Mouse (Mus musculus): Measurements from ENCODE around the gene Patj. TPM values are rescaled to one million over a fixed set of nuclear protein-coding genes. Genes with fewer than 3 reads are reported as not detected.

Patj gene
- total RNA-seq, 1 experiment from 2014 or later, result 26.1 TPM

DNA sequence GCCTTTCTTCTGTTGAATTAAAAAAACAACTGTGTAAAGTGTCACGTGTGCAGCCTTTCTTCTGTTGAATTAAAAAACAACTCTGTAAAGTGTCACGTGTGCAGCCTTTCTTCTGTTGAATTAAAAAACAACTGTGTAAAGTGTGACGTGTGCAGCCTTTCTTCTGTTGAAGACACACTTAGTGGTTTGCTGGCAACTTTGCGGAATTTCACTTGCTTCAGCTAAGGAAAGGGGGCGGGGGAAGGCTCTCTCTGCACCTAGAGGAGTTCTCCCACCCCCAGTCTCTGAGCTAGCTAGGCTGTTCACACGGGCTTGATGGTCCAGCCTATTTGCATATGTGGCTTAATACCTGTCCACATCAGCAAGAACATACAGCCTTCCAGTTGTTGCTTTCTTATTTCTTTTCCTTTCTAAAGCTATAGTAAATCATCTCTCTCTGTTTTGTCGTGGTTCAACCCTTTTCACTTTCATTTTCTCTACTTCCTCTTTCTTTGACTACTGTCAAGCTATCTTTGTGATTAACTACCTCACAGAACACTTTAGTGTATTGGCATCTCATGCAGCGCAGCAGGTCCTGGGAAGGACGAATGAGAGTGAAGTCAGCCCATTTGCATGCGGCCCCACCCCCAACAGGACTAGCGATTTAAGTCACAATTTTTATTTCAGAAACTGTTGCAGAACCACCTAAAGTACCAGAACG, 41.2 kb downstream of the Patj start:
- ATAC-seq (replicated peaks in 1 of 2; ENCODE audit: insufficient read depth in 1 of 2, low FRiP score in 2 of 2, low TSS enrichment in 1 of 2, low read depth in 1 of 2, poor library complexity in 2 of 2, severe bottlenecking in 2 of 2), result peak; percentile 90 to 91

DNA sequence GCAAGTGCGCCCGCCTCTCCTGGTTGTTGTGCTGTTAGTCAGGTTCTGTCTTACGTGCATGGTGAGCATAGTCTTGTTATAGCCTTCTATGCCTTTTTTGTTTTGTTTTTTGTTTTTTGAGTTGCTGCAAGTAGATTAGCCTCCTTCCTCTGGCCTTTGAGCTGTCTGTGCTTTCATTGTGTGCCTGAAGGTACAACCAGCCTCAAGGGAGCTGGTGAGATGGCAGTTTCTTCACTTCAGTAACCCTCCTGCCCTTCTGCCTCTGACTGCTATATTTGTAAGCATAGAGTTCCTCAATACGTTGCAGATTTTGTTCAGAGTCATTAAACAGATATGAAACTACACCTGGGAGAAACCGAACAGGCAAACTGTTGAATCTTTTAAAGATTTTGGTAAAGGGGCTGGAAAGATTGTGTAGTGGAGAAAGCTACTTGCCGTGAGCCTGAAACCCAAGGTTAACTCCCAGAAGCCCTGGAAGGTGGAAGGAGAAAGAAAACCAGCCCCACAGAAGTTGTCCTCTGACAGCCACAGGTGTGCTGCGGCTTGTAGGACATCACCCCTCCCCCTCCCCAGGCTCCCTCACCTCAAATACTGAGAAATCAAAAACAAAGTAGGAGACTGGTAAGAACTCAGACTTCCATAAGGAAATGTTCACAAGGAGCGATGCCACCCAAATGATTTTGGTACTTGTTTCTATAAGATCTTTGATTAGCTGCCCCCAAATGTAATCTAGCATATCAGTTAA, 43.8 kb downstream of the Patj start:
- no peak for ATAC-seq (replicated peaks in 1 of 2; ENCODE audit: insufficient read depth in 1 of 2, low FRiP score in 2 of 2, low TSS enrichment in 1 of 2, low read depth in 1 of 2, poor library complexity in 2 of 2, severe bottlenecking in 2 of 2)

DNA sequence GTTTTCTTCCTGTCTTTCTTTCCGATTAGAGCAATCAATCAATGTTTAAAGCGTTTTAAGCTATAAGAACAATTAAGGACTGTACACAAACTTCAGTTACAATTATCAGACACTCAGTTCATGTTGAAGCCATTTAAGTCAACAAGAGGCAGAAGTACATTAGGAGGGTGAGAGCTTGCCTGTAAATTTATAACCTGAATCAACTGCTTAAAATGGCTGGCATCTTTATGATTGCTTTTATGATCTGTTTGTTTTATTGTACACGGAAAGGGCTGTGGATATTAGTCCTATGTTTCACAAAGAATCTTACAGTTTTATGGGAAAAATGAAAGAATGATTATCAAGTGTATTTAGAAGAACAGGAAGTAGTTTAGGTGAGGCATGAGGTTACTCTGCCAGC, 45.7 kb downstream of the Patj start:
- ATAC-seq (replicated peaks in 1 of 2; ENCODE audit: insufficient read depth in 1 of 2, low FRiP score in 2 of 2, low TSS enrichment in 1 of 2, low read depth in 1 of 2, poor library complexity in 2 of 2, severe bottlenecking in 2 of 2), result no peak

DNA sequence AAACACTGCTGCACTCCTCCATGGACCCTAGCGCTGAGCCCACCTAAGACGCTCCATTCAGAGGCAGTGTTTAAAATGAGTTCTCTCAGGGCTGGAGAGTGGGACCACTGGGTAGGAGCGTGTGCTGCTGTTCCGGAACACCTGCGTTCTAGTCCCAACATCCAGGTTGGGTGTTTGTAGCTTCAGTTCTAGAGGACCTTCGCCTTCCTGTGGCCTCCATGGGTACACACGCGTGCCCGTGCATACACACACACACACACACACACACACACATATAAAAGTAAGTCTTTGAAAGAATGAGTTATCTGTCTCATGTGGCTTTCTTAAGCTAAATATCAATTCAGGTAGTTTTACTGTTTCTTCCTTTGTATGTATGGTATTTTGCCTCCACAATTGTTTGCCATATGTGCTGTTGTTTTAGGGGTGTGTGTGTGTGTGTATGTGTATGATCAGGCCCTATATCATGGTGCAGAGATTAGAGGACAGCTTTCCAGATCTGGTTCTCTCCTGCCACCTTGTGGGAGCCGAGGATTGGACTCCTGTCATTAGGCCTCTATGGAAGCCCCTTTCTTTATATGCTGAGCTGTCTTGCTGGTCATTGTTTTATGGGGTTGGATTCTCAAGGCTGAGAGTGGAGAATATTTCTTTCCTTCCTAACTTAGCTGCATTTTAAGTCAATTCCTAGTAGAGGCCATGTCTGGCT, 49.0 kb downstream of the Patj start:
- ATAC-seq (replicated peaks in 1 of 2; ENCODE audit: insufficient read depth in 1 of 2, low FRiP score in 2 of 2, low TSS enrichment in 1 of 2, low read depth in 1 of 2, poor library complexity in 2 of 2, severe bottlenecking in 2 of 2), result peak; percentile 75 to 76

DNA sequence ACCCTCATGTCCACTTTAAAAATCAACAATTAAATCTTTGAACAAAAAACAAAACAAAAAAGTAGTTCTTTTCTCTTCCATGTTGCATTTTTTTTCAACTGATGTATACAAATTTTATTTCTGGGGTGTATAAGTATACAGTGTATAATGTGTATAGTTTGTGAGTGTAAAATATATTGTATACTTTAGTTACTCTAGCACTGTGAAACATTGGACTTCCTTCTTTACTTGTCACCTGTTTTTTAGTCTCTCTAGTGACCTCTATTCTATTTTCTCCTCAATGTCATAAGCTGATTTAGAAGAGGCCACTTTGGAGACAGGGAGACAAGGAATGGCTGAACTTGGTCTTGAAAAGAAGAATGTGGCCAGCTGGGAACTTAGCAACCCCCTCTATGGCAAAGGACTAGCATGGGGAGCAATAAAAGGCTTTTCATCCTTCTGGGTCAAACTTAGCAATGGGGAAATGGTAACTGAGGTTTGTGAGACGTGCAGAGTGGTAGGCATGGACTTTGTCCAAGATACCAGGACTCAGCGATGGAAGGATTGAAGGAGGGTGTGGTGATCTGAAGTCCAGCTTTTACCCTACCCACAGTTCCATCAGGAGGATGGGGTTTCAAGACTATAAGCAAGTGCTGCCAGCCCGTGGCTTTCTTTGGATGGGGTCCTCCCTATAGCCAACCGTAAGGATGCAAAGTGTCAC, 54.1 kb downstream of the Patj start:
- ATAC-seq (replicated peaks in 1 of 2; ENCODE audit: insufficient read depth in 1 of 2, low FRiP score in 2 of 2, low TSS enrichment in 1 of 2, low read depth in 1 of 2, poor library complexity in 2 of 2, severe bottlenecking in 2 of 2), result no peak

DNA sequence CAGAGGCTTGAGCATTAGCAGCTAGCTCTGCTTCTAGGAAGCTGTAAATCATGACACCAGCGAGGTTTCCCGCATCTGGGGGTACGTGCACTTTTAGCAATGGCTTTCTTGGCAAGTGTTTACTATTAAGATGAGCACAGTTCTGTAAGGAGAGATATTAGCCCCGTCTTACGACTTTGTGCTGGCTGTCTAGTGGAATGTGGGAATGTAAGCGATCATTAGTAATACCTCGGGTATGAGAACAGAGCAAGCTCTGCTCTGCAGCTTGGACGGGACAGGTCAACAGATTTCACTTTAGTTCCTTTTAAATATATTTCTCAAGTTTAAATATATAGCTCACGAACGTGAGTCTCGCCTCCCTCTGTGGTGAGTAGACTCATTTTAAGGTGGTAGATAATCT, 54.7 kb downstream of the Patj start:
- ATAC-seq (replicated peaks in 1 of 2; ENCODE audit: insufficient read depth in 1 of 2, low FRiP score in 2 of 2, low TSS enrichment in 1 of 2, low read depth in 1 of 2, poor library complexity in 2 of 2, severe bottlenecking in 2 of 2), result no peak

DNA sequence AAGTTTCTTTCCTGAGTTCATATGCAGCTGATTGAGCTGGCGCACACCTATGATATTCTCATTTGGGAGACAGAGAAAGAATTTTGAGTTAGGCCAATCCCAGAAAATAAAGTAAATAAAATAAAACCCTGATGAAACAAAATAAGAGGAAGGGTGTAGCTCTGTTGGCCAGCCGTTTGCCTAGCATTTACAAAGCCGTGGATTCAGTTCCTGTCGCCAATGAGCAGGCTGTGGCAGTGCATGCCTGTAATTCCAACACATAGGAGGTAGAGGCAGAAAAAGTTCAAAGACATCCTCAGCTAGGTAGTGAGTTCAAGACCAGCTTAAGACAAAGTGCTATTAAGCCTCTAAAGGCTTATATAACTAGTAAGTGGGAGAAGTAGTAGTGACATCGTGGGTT, 55.2 kb downstream of the Patj start:
- ATAC-seq (replicated peaks in 1 of 2; ENCODE audit: insufficient read depth in 1 of 2, low FRiP score in 2 of 2, low TSS enrichment in 1 of 2, low read depth in 1 of 2, poor library complexity in 2 of 2, severe bottlenecking in 2 of 2), result no peak

DNA sequence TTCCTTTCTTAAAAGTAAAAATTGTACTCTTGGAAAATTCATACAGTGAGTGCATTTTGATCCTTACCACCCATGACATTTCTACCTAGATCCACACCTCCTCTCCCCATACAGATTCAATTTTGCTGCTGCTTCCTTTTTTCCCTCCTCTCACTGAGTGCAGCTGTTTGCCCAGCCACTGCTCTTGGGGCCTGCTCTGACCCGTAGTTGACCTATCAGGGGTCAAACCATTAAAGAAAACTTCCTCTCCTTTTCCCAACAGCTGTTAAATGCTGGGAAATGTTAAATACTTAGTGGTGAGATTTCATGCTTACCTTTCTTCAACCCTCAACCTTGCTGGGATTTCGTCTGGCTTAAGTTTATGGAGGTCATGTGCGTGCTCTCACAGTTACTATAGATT, 55.7 kb downstream of the Patj start:
- no peak for ATAC-seq (replicated peaks in 1 of 2; ENCODE audit: insufficient read depth in 1 of 2, low FRiP score in 2 of 2, low TSS enrichment in 1 of 2, low read depth in 1 of 2, poor library complexity in 2 of 2, severe bottlenecking in 2 of 2)

DNA sequence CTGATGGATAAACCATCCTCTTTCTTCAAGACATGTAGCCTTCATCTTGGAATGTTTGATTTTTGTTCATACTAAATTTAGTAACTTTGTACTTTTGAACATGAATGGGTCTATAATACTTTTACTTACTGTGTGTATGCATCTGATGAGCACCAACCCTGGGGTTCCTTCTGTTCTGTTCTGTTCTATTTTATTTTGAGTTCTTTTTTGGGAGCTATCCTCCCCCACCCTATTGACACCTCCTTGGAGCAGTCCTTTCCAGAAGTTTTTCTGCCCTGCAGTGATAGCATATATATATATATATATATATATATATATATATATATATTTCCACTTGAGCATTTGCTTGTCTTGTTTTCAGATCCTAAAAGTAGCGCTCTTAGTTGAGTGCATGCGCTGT, 57.1 kb downstream of the Patj start:
- no peak for ATAC-seq (replicated peaks in 1 of 2; ENCODE audit: insufficient read depth in 1 of 2, low FRiP score in 2 of 2, low TSS enrichment in 1 of 2, low read depth in 1 of 2, poor library complexity in 2 of 2, severe bottlenecking in 2 of 2)

DNA sequence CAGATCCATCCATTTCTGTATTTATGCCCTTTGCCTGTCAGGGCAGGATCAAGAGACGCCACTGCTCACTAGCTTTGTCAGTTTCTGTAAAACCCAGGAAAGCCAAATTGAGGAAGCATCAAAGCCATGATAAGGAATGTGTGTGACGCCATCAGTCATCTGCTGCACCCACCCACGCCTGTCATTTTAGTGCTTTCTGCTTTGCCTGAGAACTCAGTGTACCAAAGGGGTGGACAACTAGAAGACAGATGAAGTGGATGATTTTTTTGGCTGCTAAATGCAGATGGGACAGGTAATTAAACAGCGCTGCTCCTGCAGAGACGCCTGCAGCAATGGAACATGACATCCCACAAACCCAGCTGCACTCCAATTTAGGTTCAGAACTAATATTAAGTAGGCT, 57.6 kb downstream of the Patj start:
- ATAC-seq (replicated peaks in 1 of 2; ENCODE audit: insufficient read depth in 1 of 2, low FRiP score in 2 of 2, low TSS enrichment in 1 of 2, low read depth in 1 of 2, poor library complexity in 2 of 2, severe bottlenecking in 2 of 2), result no peak

DNA sequence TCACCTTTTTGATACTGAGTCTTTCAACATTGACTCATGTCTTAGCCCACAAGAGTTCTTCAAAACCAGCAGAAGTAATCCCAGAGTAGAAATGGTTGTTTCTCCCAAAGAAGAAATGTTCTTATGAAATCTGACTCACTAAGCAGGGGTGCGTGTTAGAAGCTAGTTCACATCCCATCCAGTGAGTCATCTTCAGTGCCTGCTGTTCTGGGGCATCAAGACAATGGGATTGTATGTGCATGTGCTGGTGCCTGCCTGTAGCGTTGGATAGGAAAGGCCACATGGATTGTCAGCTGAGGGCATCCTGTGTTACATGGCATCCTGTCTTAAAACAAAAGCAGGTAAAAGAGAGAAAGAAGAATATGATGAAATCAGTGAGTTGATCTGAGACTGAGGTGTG, 59.8 kb downstream of the Patj start:
- ATAC-seq (replicated peaks in 1 of 2; ENCODE audit: insufficient read depth in 1 of 2, low FRiP score in 2 of 2, low TSS enrichment in 1 of 2, low read depth in 1 of 2, poor library complexity in 2 of 2, severe bottlenecking in 2 of 2), result no peak

DNA sequence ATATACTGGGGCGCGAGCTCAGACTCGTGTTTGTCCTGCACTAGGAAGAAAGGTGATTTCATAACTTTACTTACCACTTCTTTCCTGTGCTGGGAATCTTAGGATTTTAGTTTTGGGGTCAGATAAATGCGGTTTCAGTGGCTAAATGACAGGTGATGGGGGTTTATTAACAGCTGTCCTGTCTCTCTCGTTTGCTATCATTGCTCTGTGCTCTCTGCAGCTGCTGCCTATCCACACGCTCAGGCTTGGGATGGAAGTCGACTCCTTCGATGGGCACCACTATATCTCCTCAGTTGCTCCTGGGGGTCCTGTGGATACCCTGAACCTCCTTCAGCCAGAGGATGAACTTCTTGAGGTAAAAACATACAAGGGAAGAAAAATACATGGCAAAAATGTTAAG, 60.3 kb downstream of the Patj start:
- ATAC-seq (replicated peaks in 1 of 2; ENCODE audit: insufficient read depth in 1 of 2, low FRiP score in 2 of 2, low TSS enrichment in 1 of 2, low read depth in 1 of 2, poor library complexity in 2 of 2, severe bottlenecking in 2 of 2), result no peak

DNA sequence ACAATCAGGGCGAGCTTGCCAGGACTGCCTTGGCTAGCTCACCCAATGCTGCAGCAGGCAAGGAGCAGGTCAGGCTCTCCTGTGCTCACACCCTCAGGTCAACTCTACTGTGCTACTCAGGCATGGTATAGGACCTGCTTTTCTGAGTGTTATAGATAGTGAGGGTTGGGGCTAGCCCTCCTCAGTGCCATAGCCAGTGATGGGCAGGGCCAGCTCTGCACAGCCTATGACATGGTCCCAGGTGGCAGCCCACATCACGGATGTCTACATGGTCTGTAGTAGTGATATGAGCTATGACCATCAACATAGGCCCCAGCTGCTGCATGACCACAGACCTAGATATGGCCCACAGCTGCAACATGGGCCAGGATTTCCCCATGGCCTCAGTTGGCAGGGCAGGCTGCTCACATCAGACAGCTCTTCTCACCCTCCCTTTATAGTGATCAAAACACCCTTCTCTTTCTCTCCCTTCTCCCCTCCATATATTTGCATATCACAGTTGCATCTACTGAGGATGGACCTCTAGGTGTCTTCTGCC, 66.3 kb downstream of the Patj start:
- ATAC-seq (replicated peaks in 1 of 2; ENCODE audit: insufficient read depth in 1 of 2, low FRiP score in 2 of 2, low TSS enrichment in 1 of 2, low read depth in 1 of 2, poor library complexity in 2 of 2, severe bottlenecking in 2 of 2), result no peak

DNA sequence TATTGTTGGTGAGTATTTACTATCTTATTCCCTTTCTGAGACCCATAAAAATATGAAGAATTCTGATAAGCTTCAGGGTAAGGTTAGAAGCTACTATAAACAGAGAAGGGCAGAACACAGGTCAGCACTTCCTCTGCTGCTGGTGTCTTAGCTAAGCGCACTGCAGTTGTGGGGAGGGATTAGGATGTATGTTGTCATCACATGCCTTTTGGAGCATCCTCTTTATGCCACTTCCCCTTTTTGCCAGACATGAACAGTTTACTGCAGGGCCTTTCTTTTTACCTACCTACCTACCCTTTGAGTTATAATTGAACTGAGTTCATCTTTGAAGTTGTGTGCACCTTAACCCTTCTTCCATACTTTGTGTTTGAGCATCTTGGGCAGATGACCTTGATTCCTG, 69.9 kb downstream of the Patj start:
- ATAC-seq (replicated peaks in 1 of 2; ENCODE audit: insufficient read depth in 1 of 2, low FRiP score in 2 of 2, low TSS enrichment in 1 of 2, low read depth in 1 of 2, poor library complexity in 2 of 2, severe bottlenecking in 2 of 2), result peak; percentile 90 to 91

DNA sequence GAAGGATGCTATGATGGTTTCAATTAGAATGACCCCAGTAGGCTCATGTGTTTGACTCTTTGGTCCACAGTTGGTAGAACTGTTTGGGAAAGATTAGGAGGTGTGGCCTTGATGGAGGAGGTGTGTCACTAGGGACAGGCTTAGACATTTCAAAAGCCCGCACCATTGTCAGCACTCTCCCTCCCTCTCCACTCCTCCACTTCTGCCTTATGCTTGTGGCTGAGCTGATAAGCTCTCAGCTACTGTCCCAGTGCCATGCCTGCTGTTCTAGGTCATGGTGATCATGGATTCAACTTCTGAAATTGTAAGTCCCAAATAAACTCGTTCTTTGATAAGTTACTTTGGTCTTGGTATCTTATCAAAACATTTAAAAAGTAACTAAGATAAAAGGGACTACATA, 70.3 kb downstream of the Patj start:
- ATAC-seq (replicated peaks in 1 of 2; ENCODE audit: insufficient read depth in 1 of 2, low FRiP score in 2 of 2, low TSS enrichment in 1 of 2, low read depth in 1 of 2, poor library complexity in 2 of 2, severe bottlenecking in 2 of 2), result peak in 1 of 2 experiments; percentile 18; a peak in 1 of 4 replicates

DNA sequence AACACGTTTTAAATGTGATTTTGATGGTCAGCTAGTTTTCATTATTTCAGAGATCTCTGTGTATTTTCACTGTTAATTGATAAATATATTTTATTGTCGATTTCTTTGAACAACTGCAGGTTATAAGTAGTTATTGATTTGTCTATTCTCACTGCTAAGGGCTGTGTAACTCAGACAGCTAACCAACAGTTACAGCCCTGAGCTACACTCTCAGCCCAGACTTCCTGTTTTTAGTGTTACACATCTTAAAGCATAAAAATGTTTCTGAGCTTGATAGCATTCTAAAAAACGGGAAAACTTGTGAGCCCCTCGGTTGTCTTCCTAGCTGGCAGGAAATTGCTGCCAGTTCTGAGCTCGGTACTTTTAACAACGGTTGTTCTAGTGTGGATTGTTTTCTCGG, 75.8 kb downstream of the Patj start:
- peak; percentile 56 to 62; a peak in 3 of 4 replicates for ATAC-seq (replicated peaks in 1 of 2; ENCODE audit: insufficient read depth in 1 of 2, low FRiP score in 2 of 2, low TSS enrichment in 1 of 2, low read depth in 1 of 2, poor library complexity in 2 of 2, severe bottlenecking in 2 of 2)

DNA sequence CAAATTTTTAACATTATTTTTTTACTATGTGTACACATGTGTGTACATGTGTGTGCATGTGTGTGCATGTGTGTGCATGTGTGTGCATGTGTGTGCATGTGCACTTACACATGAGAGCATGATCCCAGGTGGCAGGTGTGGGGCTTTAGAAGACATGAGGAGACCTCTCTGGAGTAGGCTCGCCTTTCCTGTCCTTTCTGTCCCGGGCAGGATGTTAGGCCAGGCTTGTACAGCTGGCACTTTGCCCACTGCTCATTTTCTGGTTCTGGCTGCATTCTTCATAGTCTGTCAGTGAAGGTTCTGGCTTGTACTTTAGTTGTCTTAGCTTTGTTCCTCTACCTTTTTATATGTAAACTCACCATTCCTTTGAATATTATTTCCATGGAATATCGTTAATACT, 77.9 kb downstream of the Patj start:
- no peak for ATAC-seq (replicated peaks in 1 of 2; ENCODE audit: insufficient read depth in 1 of 2, low FRiP score in 2 of 2, low TSS enrichment in 1 of 2, low read depth in 1 of 2, poor library complexity in 2 of 2, severe bottlenecking in 2 of 2)

DNA sequence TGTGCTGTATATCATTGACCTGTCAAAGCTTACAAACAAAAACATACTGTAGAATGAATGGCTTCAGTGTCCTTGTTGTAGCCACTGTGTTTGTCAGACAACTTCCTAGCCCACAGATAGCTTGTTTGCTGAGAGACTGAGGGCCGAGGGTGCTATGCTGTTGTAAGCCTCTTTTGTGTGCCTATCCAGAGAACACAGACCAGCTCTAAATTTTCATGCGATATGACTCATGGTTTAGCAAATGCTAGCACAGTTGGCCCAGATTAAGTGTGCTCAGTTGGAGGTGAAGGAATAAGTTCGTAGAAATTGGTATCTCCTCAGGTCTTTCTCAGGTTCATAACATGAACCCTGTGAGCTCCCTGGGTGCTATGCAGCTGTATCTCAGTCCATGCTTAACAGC, 82.4 kb downstream of the Patj start:
- ATAC-seq (replicated peaks in 1 of 2; ENCODE audit: insufficient read depth in 1 of 2, low FRiP score in 2 of 2, low TSS enrichment in 1 of 2, low read depth in 1 of 2, poor library complexity in 2 of 2, severe bottlenecking in 2 of 2), result no peak
